Mouse (Mus musculus) C2C12 (cell line): ENCODE results near the gene Cyp2s1.

Source experiments
- CTCF ChIP-seq: IDR thresholded peaks from one replicate; pipeline ENCODE4 v1.5.1; 2011; ENCODE audit not compliant: control insufficient read depth, insufficient read depth, insufficient read length
- MAX ChIP-seq: IDR thresholded peaks from one replicate; pipeline ENCODE4 v1.6.1; 2011; ENCODE audit warnings: mild to moderate bottlenecking, control low read depth

DNA sequence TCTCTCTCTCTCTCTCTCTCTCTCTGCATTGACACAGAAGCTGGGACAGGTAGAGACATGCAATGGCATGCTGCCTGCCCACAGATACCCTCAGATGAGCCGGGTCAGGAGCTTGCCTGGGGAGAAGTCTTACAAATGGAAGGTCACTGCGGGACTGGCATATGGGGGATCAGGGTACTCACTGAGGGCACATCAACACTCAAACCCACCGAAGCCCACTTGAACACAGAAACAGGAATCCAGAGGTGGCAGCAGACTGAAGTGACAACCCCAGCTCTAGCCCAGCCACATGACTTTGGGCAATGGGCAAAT, 27.6 kb downstream of the Cyp2s1 start:
- TF ChIP-seq MAX, result no peak
- no peak for TF ChIP-seq CTCF
